Mouse (Mus musculus) ES-E14 (cell line): Measurements from ENCODE around the gene Plekhg5.

Source experiments
- HCFC1 ChIP-seq: IDR thresholded peaks from 2 replicates; pipeline ENCODE4 v1.6.1; 2012; ENCODE audit warnings: low read length, inconsistent platforms, borderline replicate concordance; ENCODE audit not compliant: insufficient read depth
- MAFK ChIP-seq: IDR thresholded peaks from 2 replicates; pipeline ENCODE4 v1.6.1; 2014; ENCODE audit warnings: mild to moderate bottlenecking, low read depth, low read length, inconsistent platforms; ENCODE audit not compliant: insufficient read depth
- ZC3H11A ChIP-seq: IDR thresholded peaks from 2 replicates; pipeline ENCODE4 v1.6.1; 2012; ENCODE audit warnings: low read depth, mild to moderate bottlenecking, inconsistent platforms, low read length, borderline replicate concordance
- ZNF384 ChIP-seq: IDR thresholded peaks from 2 replicates; pipeline ENCODE4 v1.6.1; 2012; ENCODE audit warnings: low read depth, low read length, inconsistent platforms

DNA sequence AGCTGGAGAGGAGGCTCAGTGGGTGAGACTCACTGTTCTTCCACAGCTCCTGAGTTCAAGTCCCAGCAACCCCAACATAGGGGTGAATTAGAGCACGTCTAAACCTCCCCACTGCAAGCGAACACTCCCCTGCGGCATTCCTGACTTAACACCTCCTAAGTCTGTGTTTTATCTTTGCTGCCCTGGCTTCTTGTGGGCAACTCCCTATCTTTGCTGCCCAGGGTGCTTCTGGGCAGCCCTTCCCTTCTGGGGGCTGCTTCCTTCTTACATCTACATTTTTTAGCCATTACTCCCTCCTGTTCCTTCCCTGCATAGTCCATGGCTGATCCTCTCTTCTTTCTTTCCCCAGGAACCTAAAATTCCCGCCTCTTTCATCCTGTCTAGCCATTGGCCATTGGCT lies 38.4 kb downstream of the Plekhg5 start:
- TF ChIP-seq MAFK (no peak), HCFC1 (no peak), ZNF384 (no peak), ZC3H11A (no peak)
